Mouse (Mus musculus) right cerebral cortex, postnatal 36 days (tissue): ENCODE measurements around the gene Tsc22d2.

Experiments
- DNase-seq, 2 experiments: peaks; one replicate each; pipeline ENCODE4 v3.0.0; 2022; ENCODE audit warnings: low spot score in 2 of 2, mixed read lengths in 1 of 2

Tsc22d2 gene

GRCm38 (mm10) chr3:58414234-58414938 lies at the start of gene Tsc22d2:
Gene Tsc22d2 (plus strand): TSS chr3:58414715.
- peak; percentile 90 to 93 for DNase-seq

GRCm38 (mm10) chr3:58366756-58367155 lies 47.8 kb upstream of the Tsc22d2 start:
- DNase-seq, result no peak

GRCm38 (mm10) chr3:58370811-58371210 lies 43.7 kb upstream of the Tsc22d2 start:
- no peak for DNase-seq

GRCm38 (mm10) chr3:58372066-58372904 lies 42.2 kb upstream of the Tsc22d2 start:
- DNase-seq, result no peak

GRCm38 (mm10) chr3:58372905-58373208 lies 41.7 kb upstream of the Tsc22d2 start:
- DNase-seq, result no peak

- DNase-seq, result no peak
Observed at GRCm38 (mm10) chr3:58374281-58374680, 40.2 kb upstream of the Tsc22d2 start.

- DNase-seq, result no peak
Observed at GRCm38 (mm10) chr3:58376713-58377112, 37.8 kb upstream of the Tsc22d2 start.

GRCm38 (mm10) chr3:58377589-58378134 lies 36.9 kb upstream of the Tsc22d2 start:
- DNase-seq, result no peak

- DNase-seq, result no peak
Observed at GRCm38 (mm10) chr3:58382676-58383075, 31.8 kb upstream of the Tsc22d2 start.

- DNase-seq, result no peak
Observed at GRCm38 (mm10) chr3:58385060-58385459, 29.5 kb upstream of the Tsc22d2 start.

GRCm38 (mm10) chr3:58388731-58389130 lies 25.8 kb upstream of the Tsc22d2 start:
- DNase-seq, result no peak

- DNase-seq, result no peak
Observed at GRCm38 (mm10) chr3:58398541-58398940, 16.0 kb upstream of the Tsc22d2 start.

- DNase-seq, result no peak
Observed at GRCm38 (mm10) chr3:58399931-58400330, 14.6 kb upstream of the Tsc22d2 start.

GRCm38 (mm10) chr3:58411669-58412068 lies 2.8 kb upstream of the Tsc22d2 start:
- no peak for DNase-seq

GRCm38 (mm10) chr3:58413671-58414070 lies 844 bp upstream of the Tsc22d2 start:
- no peak for DNase-seq

GRCm38 (mm10) chr3:58414986-58415883 lies 720 bp downstream of the Tsc22d2 start:
- peak; percentile 47 to 50 for DNase-seq

GRCm38 (mm10) chr3:58415884-58416725 lies 1.6 kb downstream of the Tsc22d2 start:
- peak; percentile 60 to 66 for DNase-seq

- peak; percentile 18 to 31 for DNase-seq
Observed at GRCm38 (mm10) chr3:58416726-58417437, 2.4 kb downstream of the Tsc22d2 start.

- DNase-seq, result no peak
Observed at GRCm38 (mm10) chr3:58418724-58419705, 4.5 kb downstream of the Tsc22d2 start.
